Mouse (Mus musculus): ENCODE data around the gene Mrpl24.
A peak's percentile ranks its signal among the peaks of the same experiment; 100 is the strongest.
"Not testable (repeated sequence)": the region's sequence is repeated elsewhere in the genome, so short reads cannot be mapped to it uniquely, and the experiment has no call there.

Mrpl24 gene

DNA sequence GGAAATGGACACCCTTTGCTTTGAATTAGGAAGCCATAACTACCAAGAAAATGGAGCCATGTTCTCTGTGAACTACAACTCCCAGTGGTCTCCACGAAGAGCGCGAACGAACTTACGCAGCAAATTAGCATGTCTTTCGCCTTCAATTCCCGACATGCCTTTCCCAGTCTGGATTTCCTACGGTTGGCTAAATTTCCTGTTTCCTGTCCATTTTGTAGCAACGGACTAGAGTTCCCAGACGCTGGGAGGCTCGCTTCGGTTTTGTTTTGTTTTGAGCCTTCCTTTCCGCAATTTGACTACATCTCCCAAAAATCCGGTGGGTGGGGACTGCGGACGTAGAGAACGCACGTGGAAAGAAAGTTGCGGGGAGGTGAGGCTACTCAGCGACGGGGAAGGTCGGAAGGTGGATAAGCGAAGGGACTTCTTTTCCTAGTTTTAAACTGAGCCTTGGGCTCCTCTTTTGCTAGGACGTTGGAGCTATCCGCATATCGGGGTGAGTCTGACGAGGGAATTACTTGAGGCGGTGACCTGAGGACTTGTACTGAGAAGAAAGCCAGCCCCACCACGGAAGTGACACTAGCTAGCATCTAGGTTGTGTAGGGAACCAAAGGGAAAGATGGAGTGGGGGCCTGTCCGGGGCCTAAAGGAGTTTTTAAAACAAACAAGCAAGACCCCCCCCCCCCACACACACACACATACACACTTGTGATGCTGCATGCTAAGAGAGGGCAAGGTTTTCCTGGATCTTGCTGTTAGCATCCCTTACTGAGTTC is at the start of gene Mrpl24:
TSS of gene Mrpl24 (plus strand) at position 171 of the 773 bp plus-strand sequence.
- peak; percentile 98 for DNase-seq (ENCODE audit: low read depth, low spot score)

DNA sequence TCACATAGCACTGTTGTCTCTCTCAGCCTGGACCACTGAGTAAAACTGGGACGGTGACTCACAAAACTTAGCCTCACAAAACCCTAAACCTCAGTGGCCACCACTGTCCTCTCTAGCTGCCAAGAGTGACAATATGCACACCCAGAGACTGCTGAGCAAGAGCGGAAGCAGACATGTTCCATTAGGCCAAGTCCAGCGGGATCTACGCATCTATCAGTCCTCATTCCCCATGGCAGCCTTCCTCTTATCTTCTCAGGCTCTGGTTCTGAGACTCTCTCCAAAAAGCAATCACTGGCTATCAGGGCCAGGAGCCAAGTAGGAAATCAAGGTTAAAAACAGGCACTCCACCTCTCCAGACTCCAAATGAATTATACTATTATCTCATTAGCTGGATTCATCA is 41.6 kb upstream of the Mrpl24 start:
- no peak for DNase-seq (ENCODE audit: low read depth, low spot score)

DNA sequence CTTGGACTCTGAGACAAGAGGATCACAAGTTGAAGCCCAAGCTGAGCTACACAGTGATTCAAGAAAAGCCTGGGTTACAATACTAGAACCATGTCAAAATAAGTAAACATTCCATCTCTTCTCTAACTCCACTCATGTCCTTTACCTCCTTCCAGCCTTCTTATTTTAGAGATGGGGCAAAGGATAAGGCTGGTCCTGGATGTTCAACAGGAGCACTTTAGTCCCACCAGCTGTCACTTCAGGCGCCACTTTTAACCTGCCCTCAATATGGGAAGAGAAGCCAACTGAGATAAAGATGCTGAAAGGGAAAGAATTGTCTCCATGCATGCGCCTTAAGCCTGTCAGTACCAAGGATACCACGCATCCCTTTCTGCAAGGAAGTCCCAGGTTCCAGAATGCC is 35.0 kb upstream of the Mrpl24 start:
- no peak for DNase-seq (ENCODE audit: low read depth, low spot score)

DNA sequence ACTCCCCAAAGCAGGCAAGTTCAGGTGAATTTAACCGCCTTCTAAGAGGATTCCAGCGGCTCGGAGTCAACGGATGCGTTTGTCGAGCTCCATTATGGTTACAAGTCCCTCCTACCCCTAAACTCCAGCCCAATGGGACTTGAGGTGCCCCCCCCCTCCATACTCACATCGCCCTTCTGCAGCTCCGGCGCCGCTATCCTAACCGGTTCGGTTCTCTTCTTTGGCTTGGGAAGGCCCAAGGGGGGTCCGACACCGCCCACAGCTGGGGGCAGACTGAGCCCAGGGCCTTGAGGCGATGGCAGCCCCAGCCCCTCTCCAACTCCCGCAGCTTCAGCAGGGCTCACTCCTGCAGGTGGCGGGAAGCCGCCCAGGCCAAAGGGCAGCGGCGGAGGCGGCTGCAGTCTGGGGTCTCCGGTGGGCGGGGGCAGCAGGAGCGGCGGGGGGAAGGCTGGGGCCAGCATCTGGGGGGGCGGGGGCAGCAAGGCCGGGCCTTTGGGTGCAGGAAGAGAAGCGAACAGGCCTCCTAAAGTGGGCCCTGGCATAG is 34.5 kb upstream of the Mrpl24 start:
- DNase-seq (ENCODE audit: low read depth, low spot score), result peak; percentile 75

DNA sequence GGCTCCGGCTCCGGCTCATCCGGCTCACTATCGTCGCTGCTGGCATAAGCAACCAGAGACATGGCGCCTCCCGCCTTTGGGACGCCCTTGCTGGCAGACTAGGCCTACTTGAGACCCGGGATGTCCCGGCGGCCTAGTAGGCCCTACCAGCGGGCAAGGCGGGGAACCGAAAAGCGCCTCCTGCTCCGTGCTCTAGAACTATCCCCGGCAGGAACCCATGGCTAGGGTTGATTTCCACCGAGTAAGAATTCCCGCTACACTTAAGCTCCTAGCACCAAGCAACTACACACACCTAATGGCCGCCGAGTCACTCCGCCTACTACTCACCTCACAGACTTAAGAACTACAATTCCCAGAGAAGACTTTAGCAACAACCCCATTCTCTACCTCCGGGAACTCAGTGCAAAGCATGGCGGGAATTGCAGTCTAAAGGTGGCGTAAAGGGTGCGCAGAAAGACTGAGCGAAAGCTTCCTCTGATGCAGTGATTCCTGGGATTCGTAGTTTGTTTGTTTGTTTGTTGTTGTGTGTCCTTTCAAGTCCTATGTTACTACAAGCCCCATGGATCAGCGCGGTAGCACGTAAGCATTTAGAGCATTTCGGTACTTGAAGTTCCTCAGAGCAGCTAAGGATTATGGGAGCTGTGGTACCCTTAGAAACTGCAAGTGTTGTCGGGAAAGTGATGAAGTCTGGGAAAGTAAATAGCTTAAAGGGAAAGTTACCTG is 33.9 kb upstream of the Mrpl24 start, which contains the start of gene Prcc:
TSS of gene Prcc (minus strand) at position 328 of the 723 bp plus-strand sequence.
- peak; percentile 100 for DNase-seq (ENCODE audit: low read depth, low spot score)

GRCm38 (mm10) chr3:87886004-87886365 is 33.3 kb upstream of the Mrpl24 start:
- DNase-seq (ENCODE audit: low read depth, low spot score), result no peak

- no peak for DNase-seq (ENCODE audit: low read depth, low spot score)
Measured at GRCm38 (mm10) chr3:87886416-87886815, 32.9 kb upstream of the Mrpl24 start.

DNA sequence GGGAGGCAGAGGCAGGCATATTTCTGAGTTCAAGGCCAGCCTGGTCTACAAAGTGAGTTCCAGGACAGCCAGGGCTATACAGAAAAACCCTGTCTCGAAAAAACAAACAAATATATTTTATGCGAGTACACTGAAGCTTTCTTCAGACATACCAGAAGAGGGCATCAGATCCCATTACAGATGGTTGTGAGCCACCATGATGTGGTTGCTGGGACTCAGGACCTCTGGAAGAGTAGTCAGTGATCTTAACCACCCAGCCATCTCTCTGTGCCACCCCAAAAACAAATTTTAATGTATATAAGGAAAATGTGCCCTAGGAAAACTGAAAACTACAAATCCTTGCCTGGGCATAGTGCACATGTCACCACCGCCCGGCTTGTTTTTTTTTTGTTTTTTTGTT is 31.9 kb upstream of the Mrpl24 start:
- DNase-seq (ENCODE audit: low read depth, low spot score), result peak; percentile 65

DNA sequence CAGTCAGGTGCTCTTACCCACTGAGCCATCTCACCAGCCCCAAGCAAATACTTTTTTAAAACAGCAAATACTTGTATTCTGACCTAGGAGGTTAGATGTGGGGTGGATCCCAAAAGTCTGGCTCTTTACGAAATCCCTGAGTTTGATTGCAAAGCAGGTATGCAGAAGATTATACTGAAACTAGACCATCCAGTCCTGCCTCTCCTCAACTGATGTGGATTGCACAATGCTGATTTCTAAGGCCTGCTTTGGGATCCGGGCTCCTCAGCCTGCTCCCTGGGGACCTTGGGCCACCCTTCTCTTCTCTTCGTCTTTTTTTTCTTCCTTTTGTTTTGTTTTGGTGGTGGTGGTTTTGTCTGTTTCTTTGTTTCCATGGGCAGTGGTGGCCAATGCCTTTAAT is 27.8 kb upstream of the Mrpl24 start:
- DNase-seq (ENCODE audit: low read depth, low spot score), result no peak

GRCm38 (mm10) chr3:87893367-87893905 is 25.9 kb upstream of the Mrpl24 start:
- peak; percentile 92 for DNase-seq (ENCODE audit: low read depth, low spot score)

- no peak for DNase-seq (ENCODE audit: low read depth, low spot score)
Measured at GRCm38 (mm10) chr3:87899266-87899665, 20.0 kb upstream of the Mrpl24 start.

DNA sequence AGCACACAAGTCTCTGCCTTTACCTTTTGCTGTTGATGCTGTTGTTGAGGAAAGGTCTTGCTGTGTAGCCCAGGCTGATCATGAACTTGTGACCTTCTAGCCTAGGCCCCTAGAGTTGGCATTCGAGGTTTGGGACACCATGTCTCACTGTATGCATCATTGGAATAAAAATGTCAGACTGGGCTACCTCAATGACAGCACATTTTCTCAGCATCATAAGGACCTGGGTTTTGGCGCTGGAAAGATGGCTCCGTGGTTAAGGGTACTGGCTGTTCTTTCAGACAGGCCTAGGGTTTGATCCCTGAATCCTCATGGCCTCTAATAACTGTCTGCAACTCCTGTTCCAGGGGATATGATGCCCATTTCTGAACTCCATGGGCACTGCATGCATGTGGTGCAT is 19.5 kb upstream of the Mrpl24 start:
- no peak for DNase-seq (ENCODE audit: low read depth, low spot score)

DNA sequence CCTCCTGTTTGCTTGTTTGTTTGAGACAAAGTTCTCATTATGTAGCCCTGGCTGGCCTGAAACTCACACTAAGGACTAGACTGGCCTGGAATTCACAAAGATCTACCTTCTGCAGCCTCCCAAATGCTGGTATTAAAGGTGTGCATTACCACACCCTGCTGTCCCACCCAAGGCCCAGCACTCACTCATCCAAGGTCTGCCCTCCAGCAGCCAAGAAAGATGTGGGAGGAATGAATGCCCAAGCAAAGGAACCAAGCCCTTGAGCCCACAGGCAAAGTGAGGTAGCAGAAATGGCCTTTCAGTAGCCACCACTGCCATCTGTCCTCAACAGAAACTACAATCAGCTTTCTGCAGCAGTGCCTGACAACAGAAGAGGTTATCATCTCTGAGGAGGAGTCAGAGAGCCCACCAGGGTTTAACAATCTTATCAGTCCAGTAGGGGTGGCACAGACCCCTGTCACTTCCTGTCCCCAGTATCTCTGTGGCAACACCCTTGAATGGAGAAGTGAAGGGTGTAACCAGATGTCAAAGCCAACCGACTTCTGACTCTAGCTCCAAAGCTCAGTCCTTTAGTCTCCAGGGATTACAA is 18.2 kb upstream of the Mrpl24 start:
- no peak for DNase-seq (ENCODE audit: low read depth, low spot score)

DNA sequence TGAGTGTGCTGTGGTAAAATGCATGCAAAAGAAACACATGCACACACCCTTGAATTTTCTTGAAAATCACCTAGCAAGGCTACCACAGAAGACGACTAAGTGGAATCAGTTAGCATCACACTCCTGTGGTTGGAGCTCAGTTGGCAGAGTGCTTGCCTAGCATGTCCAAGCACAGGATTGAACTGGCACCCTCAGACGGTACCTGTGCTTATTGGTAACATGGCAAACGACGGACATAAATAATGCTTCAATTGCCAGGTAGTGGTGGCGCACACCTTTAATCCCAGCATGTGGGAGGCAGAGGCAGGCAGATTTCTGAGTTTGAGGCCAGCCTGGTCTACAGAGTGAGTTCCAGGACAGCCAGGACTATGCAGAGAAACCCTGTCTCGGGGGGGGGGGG is 17.3 kb upstream of the Mrpl24 start:
- not testable (repeated sequence) for DNase-seq (ENCODE audit: low read depth, low spot score)

DNA sequence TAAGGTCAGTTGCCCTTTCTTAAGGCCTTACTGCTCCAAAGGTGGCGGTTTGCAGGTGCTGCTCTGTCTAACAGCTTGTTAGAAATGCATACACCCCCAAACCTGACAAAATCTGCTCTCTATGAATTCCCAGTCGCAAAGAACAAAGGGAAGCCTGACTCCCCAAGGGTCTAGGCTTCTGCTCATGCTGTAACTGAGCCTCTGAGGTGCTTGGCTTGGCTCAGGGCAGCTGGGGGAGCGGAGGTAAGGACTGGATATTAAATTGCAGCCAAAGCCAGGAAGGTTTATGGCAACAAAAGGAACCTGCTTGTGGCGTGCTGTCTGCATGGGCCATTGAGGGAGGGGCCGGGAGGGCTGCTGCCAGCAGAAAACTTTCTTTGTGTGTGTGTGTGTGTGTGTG is 15.5 kb upstream of the Mrpl24 start:
- no peak for DNase-seq (ENCODE audit: low read depth, low spot score)

DNA sequence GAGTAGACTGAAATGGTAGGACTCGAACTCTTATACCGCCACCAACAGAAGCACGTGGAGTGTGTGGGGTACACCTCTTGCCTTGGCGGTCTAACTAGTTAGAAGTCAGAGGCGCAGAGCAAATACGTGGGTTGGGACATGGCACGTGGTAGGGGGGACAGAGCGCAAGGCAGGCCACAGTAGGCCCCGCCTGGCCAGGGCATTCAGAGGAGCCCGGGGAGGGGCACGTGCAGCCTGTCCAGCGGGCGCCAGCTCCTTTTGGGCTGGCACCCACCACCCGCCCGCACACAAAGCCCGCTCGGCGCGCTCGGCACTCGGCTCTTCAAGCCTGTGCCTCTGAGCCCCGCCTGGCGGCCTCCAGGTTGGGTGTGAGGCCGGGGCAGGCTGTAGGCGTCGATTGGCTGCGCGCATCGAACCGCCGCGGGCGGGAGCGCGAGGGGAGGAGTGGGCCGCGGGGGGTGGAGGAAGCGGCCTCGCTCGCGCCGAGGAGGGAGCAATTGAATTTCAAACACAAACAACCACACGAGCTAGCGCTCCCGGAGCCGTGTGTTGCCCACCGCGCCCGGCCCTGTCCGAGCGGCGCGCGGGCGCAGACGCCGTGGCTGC is 13.3 kb upstream of the Mrpl24 start, which contains the start of gene Hdgf:
TSS of gene Hdgf (plus strand) at position 442 of the 606 bp plus-strand sequence.
- DNase-seq (ENCODE audit: low read depth, low spot score), result peak; percentile 98

DNA sequence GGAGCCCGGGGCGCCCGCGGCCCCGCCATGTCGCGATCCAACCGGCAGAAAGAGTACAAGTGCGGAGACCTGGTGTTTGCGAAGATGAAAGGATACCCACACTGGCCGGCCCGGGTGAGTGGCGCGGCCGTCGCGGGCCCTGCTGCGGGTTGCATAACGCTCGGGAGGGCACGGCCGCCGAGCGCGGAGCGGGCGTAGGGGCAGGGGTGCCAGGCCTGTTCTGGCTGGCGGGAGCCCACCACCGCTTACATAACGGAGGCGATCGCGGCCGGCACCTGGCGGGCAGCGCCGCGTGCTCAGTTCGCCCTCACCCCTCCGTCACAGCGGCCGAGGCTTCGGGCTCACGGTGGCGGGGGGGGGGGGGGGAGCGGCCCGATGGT is 12.7 kb upstream of the Mrpl24 start:
- no peak for DNase-seq (ENCODE audit: low read depth, low spot score)

- DNase-seq (ENCODE audit: low read depth, low spot score), result peak; percentile 83
Measured at GRCm38 (mm10) chr3:87906981-87907857, 12.1 kb upstream of the Mrpl24 start.

- DNase-seq (ENCODE audit: low read depth, low spot score), result no peak
Measured at GRCm38 (mm10) chr3:87907906-87908305, 11.4 kb upstream of the Mrpl24 start.

DNA sequence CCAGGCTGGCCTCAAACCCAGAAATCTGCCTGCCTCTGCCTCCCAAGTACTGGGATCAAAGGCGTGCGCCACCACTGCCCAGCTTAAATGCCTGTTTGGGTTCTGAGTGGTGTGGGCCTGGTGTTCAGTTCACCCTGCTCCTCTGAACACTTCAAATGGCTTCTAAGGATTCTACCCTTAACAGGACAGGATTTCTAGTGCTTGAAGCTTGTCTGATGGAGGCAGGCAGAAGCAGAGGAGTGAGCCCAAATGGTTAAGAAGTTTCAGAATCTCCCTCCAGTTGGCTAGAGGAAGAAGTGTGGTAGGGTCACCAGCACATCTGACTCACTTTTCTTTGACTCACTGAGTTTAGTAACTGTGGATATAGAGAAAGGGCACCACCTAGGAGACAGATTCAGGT is 9.9 kb upstream of the Mrpl24 start:
- DNase-seq (ENCODE audit: low read depth, low spot score), result no peak

DNA sequence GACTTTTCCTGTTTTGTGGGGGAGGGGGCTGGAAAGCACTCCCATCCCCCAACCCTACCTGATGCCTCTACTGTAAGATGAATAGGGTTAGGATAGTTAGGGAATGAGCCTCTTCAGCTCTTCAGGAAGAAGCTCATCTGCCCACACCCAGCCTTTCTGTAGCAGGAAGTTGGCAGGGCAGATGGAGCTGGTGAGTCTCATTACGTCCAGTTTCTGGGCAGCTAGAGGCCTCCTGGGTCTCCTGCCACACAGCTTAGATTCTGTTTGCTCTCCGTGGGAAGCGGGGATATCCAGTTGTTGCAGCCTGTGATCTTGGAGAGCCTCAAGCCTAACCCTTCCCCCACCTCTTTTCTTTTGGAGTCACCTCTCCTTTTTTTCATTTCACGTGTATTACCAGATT is 9.4 kb upstream of the Mrpl24 start:
- DNase-seq (ENCODE audit: low read depth, low spot score), result peak; percentile 57
